Mouse (Mus musculus) heart, embryonic 14.5 days (tissue): ENCODE results near the gene Ephb3. TPM values are rescaled to one million over a fixed set of nuclear protein-coding genes. Genes with fewer than 3 reads are reported as not detected.

Experiments
- ATAC-seq: fragments of 200-750 bp; cut with Nextera tagmentation; 2 replicates; pipeline ENCODE4 v1.8.0; 2017; ENCODE audit warnings: low read depth, moderate TSS enrichment; ENCODE audit not compliant: insufficient number of reproducible peaks, insufficient read depth, low FRiP score
- H3K27ac ChIP-seq, 2 experiments: fragments of 200-500 bp in 1 of 2; fragments of 300-500 bp in 1 of 2; sonication (generic) in 1 of 2; replicated peaks in 1 of 2; 2 replicates each; pipeline ENCODE4 v1.5.1; 2012 to 2014; ENCODE audit warnings: low read depth in 2 of 2, low read length in 2 of 2, control low read depth in 1 of 2, mild to moderate bottlenecking in 1 of 2, mixed read lengths in 1 of 2; ENCODE audit not compliant: control insufficient read depth in 1 of 2, insufficient read depth in 1 of 2
- H3K27me3 ChIP-seq: fragments of 300-500 bp; sonication (generic); 2 replicates; pipeline ENCODE4 v1.6.1; 2014; ENCODE audit warnings: mild to moderate bottlenecking, low read length, control low read depth; ENCODE audit not compliant: control insufficient read depth, insufficient read depth
- H3K36me3 ChIP-seq: fragments of 300-500 bp; sonication (generic); 2 replicates; pipeline ENCODE4 v1.6.1; 2014; ENCODE audit warnings: mild to moderate bottlenecking, control low read depth, low read length, mixed read lengths; ENCODE audit not compliant: control insufficient read depth, insufficient read depth
- H3K4me1 ChIP-seq, 2 experiments: fragments of 200-500 bp in 1 of 2; fragments of 300-500 bp in 1 of 2; sonication (generic) in 1 of 2; 2 replicates each; pipeline ENCODE4 v1.6.1; 2012 to 2014; ENCODE audit warnings: low read length in 2 of 2, control low read depth in 1 of 2, mixed read lengths in 1 of 2; ENCODE audit not compliant: control insufficient read depth in 2 of 2, insufficient read depth in 2 of 2
- H3K4me2 ChIP-seq: fragments of 300-500 bp; sonication (generic); 2 replicates; pipeline ENCODE4 v1.6.1; 2014; ENCODE audit warnings: mild to moderate bottlenecking, low read length
- H3K4me3 ChIP-seq, 2 experiments: fragments of 200-500 bp in 1 of 2; fragments of 300-500 bp in 1 of 2; sonication (generic) in 1 of 2; 2 replicates each; pipeline ENCODE4 v1.5.1; 2012 to 2014; ENCODE audit warnings: low read length in 2 of 2, mild to moderate bottlenecking in 2 of 2, control low read depth in 1 of 2, low read depth in 1 of 2, moderate library complexity in 1 of 2; ENCODE audit not compliant: control insufficient read depth in 1 of 2, insufficient read depth in 1 of 2
- H3K9ac ChIP-seq: fragments of 300-500 bp; sonication (generic); 2 replicates; pipeline ENCODE4 v1.6.1; 2014; ENCODE audit warnings: mild to moderate bottlenecking, low read length
- H3K9me3 ChIP-seq: fragments of 300-500 bp; sonication (generic); 2 replicates; pipeline ENCODE4 v1.6.1; 2016; ENCODE audit warnings: low read length, control low read depth; ENCODE audit not compliant: control insufficient read depth
- WGBS: fragments of 180-500 bp; shearing (Covaris S2); extraction: QIAGEN DNeasy Blood & Tissue Kit; methylation state at CpG from one replicate; pipeline ENCODE4 v1.1.7; 2014; 5-methylcytosine and 5-hydroxymethylcytosine counted together
- polyA plus RNA-seq: library from polyadenylated mRNA; unstranded; fragments of >200 nt; fragmentation: Nextera tagmentation; extraction: Ambion mirVana; gene quantifications from 2 replicates; pipeline ENCODE4 v1.2.1, GENCODE M21; 2014

Ephb3 gene
- polyA plus RNA-seq, 1 experiment from 2014 or later, result 13.6 TPM

DNA sequence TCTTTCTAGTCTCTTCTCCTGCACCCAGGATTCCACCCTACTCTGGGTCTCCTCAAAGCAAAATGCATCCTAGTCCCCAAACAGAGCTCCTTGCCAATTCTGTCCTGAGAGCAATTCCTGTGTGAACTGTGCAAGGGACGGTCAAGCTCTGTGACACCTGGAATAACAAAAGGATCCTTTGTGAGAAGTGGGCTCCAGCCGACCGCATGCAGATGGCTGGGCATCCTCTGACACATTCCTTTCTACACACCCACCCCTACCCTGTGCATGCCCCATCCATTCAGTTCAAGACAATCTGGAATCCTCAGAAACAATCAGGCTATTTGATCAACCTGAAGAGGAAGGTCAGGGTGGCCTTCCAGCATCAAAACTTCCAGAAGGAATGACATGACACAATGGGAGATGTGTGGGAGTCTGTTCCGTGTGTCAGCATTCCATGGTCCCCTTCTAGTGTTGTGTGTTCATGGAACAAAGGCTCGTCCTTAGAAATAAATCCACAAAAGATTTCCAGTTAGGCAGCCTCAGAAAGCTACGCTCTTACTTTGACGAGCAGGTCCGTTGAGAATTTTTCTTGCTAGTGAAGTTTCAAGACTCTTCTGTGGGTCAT, 9.2 kb upstream of the Ephb3 start:
- no peak for ATAC-seq
- WGBS, result 74% methylated on average over 8 of the region's 8 CpGs
- Histone ChIP-seq H3K27ac (no peak overlapping the region), H3K4me1 (peaks cover 0 to 2% of the 10 kb centered on the region in 2 experiments; a peak in 1 of 4 replicates), H3K36me3 (no peaks in the 10 kb centered on the region), H3K9ac (no peak overlapping the region), H3K27me3 (no peaks in the 10 kb centered on the region), H3K4me2 (no peak overlapping the region), H3K9me3 (no peaks in the 10 kb centered on the region), H3K4me3 (no peak overlapping the region)

DNA sequence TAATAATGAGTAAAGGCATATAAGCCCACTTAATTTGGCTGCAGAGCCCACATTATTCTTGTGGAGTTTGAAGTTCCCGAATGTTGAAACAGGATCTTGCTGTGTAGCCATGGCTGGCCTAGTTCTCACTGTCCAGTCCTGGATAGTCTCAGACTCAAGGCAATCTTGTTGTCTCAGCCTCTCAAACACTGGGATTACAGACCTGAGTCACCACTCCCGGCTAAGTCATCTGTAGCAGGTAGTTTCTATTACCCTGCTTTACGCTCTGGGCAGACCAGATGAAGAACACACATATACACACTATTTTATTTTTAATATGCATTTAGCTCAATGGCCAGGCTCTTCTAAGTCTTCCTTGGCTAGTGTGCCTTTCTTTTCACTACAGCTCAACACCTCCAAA, 8.0 kb upstream of the Ephb3 start:
- Histone ChIP-seq H3K27me3 (no peaks in the 10 kb centered on the region), H3K27ac (no peak overlapping the region), H3K9ac (no peak overlapping the region), H3K36me3 (no peaks in the 10 kb centered on the region), H3K4me2 (no peak overlapping the region), H3K9me3 (no peaks in the 10 kb centered on the region), H3K4me1 (peaks cover 0 to 2% of the 10 kb centered on the region in 2 experiments; a peak in 1 of 4 replicates), H3K4me3 (no peak overlapping the region)
- ATAC-seq, result no peak
- 83% methylated on average over 3 of the region's 3 CpGs for WGBS

DNA sequence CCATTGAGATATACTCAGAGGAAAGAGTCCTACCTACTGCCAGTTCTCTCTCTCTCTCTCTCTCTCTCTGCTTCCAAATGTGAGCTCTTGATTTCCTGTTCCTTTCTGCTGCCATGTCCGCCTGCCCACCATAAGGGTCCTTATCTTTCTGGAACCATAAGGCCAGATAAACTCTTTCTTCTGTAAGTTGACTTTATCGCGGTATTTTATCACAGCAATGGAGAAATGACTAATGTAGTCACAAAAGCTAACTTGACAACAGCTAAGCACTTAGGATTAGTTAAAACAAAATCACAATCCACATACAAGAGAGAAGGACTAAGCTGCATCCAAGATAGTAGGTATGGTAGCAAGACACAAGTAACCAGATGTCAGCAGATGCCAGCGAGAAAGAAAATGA, 7.0 kb upstream of the Ephb3 start:
- ATAC-seq, result no peak

DNA sequence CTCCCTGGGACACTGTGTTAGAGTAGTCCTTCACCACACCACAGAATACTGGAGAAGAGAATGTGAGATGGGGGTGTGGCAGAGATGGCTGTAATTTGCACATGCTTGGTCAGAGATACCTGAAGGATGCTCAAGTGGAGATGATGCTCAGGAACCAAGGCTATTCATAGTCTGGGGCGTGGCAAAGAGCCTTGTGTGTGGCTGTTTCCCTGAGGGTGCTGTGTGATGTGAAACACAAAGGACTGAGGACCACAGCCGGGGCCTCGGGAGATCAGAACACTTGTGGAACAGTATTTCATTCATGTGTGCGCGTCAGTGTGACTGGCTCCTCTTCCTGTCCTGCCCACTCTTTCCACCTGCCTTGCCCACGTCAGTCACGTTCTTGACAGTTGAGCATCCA, 6.5 kb upstream of the Ephb3 start:
- Histone ChIP-seq H3K27ac (no peak overlapping the region), H3K4me2 (no peak overlapping the region), H3K27me3 (no peaks in the 10 kb centered on the region), H3K4me1 (peaks cover 0 to 2% of the 10 kb centered on the region in 2 experiments; a peak in 1 of 4 replicates), H3K36me3 (no peaks in the 10 kb centered on the region), H3K4me3 (no peak overlapping the region), H3K9me3 (no peaks in the 10 kb centered on the region), H3K9ac (no peak overlapping the region)
- WGBS, result 86% methylated on average over 7 of the region's 7 CpGs
- ATAC-seq, result no peak

More for the DNA sequence above, 7.0 kb upstream of the Ephb3 start:
- H3K4me2 ChIP-seq, result no peak overlapping the region
- no peak overlapping the region for H3K4me3 ChIP-seq
- no peaks in the 10 kb centered on the region for H3K27me3 ChIP-seq
- H3K36me3 ChIP-seq, result no peaks in the 10 kb centered on the region
- no peaks in the 10 kb centered on the region for H3K9me3 ChIP-seq
- no peak overlapping the region for H3K9ac ChIP-seq
- WGBS, result 42% methylated on average over 4 of the region's 4 CpGs
- H3K4me1 ChIP-seq, result peaks cover 0 to 2% of the 10 kb centered on the region in 2 experiments; a peak in 1 of 4 replicates
- no peak overlapping the region for H3K27ac ChIP-seq

DNA sequence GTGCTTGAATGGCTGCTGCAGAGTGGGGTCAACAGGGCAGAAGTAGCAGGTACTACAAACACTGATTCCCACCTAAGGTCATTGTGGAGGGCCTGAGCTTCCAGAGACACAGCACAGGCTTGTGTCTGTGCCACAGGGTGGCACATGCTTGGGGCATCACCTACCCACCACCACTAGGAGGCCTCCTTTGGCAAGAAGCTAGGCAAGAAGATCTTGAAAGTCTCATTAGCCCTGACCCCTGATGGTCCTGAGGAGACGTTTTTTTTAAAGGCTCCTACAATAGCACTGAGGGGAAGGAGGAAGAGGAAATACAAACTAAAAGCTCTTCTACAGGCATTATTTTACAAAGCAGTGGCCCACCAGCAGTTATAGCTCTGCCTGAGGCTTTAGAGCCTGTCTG, 6.0 kb upstream of the Ephb3 start:
- Histone ChIP-seq H3K4me1 (peaks cover 0 to 2% of the 10 kb centered on the region in 2 experiments; a peak in 1 of 4 replicates), H3K9me3 (no peaks in the 10 kb centered on the region), H3K36me3 (no peaks in the 10 kb centered on the region), H3K4me3 (no peak overlapping the region), H3K9ac (no peak overlapping the region), H3K27me3 (no peaks in the 10 kb centered on the region), H3K4me2 (no peak overlapping the region), H3K27ac (no peak overlapping the region)
- 0% methylated on average over 1 of the region's 1 CpGs for WGBS
- ATAC-seq, result no peak

DNA sequence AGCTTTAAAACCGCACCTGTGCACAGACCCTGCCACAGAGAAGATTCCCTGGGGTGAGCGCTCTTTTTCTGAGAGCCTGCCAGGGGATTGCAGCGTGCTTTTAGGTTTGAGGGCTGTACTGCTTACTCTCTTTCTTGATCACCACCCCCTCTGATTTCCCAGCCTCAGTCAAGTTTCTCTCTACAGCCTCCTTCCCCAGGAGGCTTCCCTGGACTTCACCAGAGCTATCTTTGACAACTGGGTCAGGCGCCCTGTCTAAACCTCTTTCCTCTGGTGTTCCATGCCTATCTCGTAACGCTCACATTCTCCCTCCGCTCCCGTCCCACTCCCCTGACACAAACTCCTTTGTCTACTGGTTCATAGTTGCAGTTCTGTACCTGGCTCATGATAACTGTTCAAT, 5.1 kb upstream of the Ephb3 start:
- ATAC-seq, result no peak
- Histone ChIP-seq H3K27ac (no peak overlapping the region), H3K9ac (no peak overlapping the region), H3K9me3 (no peaks in the 10 kb centered on the region), H3K36me3 (no peaks in the 10 kb centered on the region), H3K4me1 (peaks cover 0 to 2% of the 10 kb centered on the region in 2 experiments; a peak in 1 of 4 replicates), H3K4me3 (no peak overlapping the region), H3K27me3 (no peaks in the 10 kb centered on the region), H3K4me2 (no peak overlapping the region)
- WGBS, result 41% methylated on average over 8 of the region's 8 CpGs

DNA sequence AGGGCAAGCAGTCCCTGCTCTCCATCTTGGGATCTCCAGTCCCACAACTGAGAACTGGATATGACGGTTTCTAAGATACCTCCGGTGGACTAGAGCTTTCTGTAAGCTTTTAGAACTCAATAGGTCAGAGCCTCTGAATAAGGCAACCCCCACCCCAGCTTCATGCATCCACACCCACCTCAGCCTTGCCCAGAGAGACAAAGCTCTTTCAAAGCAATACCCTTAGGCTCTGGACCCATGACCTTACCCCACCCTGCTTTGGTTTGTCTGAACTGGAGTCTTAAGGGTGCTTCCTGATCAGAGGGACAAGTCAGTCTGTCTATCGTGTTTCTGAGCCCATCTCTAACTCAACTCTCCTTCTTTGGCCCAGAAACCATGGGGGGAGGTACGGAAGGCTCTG, 1.8 kb upstream of the Ephb3 start:
- 87% methylated on average over 4 of the region's 4 CpGs for WGBS
- Histone ChIP-seq H3K36me3 (no peaks in the 10 kb centered on the region), H3K27me3 (no peaks in the 10 kb centered on the region), H3K9me3 (no peaks in the 10 kb centered on the region), H3K4me1 (peaks cover 12 to 17% of the 10 kb centered on the region in 2 experiments), H3K9ac (no peak overlapping the region), H3K4me2 (no peak overlapping the region), H3K27ac (no peak overlapping the region), H3K4me3 (no peak overlapping the region)
- ATAC-seq, result no peak
